Mouse (Mus musculus): ENCODE results near the gene Atxn7l2.
A peak's percentile ranks its signal among the peaks of the same experiment; 100 is the strongest.
"Not testable (repeated sequence)": the region's sequence is repeated elsewhere in the genome, so short reads cannot be mapped to it uniquely, and the experiment has no call there.

Gene Atxn7l2

GRCm38 (mm10) chr3:108210771-108211139 is at the start of gene Atxn7l2:
Gene Atxn7l2 (minus strand): TSS chr3:108210934.
- DNase-seq: peak in 1 of 2 experiments; percentile 54

GRCm38 (mm10) chr3:108259319-108259718 is 48.6 kb upstream of the Atxn7l2 start:
- no peak for DNase-seq

GRCm38 (mm10) chr3:108257831-108258500 is 47.2 kb upstream of the Atxn7l2 start:
- no peak for DNase-seq

GRCm38 (mm10) chr3:108256719-108257637 is 46.2 kb upstream of the Atxn7l2 start, which contains the start of gene Psma5:
Gene Psma5 (plus strand): TSS chr3:108256926.
- DNase-seq: peak; percentile 96 to 97

GRCm38 (mm10) chr3:108246857-108247256 is 36.1 kb upstream of the Atxn7l2 start:
- no peak for DNase-seq

- DNase-seq: no peak
These were observed 30.6 kb upstream of the Atxn7l2 start for GRCm38 (mm10) chr3:108241243-108241839.

- not testable (repeated sequence) for DNase-seq
These were observed 26.9 kb upstream of the Atxn7l2 start for GRCm38 (mm10) chr3:108237474-108238102.

GRCm38 (mm10) chr3:108231646-108232045 is 20.9 kb upstream of the Atxn7l2 start:
- no peak for DNase-seq

- no peak for DNase-seq
These were observed 16.8 kb upstream of the Atxn7l2 start for GRCm38 (mm10) chr3:108227521-108227920.

- DNase-seq: peak; percentile 42 to 48
These were observed 16.0 kb upstream of the Atxn7l2 start, which contains the start of gene Sypl2 for GRCm38 (mm10) chr3:108226558-108227350. Gene Sypl2 (minus strand): TSS chr3:108226648.

GRCm38 (mm10) chr3:108225711-108226557 is 15.2 kb upstream of the Atxn7l2 start:
- no peak for DNase-seq

- DNase-seq: no peak
These were observed 9.9 kb upstream of the Atxn7l2 start for GRCm38 (mm10) chr3:108220661-108221060.

GRCm38 (mm10) chr3:108214734-108215133 is 4.0 kb upstream of the Atxn7l2 start:
- no peak for DNase-seq

- DNase-seq: no peak
These were observed 1.7 kb upstream of the Atxn7l2 start for GRCm38 (mm10) chr3:108212406-108212805.

GRCm38 (mm10) chr3:108211845-108212244 is 1.1 kb upstream of the Atxn7l2 start:
- DNase-seq: no peak

GRCm38 (mm10) chr3:108209946-108210770 is 576 bp downstream of the Atxn7l2 start:
- peak; percentile 94 to 95 for DNase-seq

- no peak for DNase-seq
These were observed 1.2 kb downstream of the Atxn7l2 start for GRCm38 (mm10) chr3:108209536-108209935.

GRCm38 (mm10) chr3:108209001-108209400 is 1.7 kb downstream of the Atxn7l2 start:
- no peak for DNase-seq

GRCm38 (mm10) chr3:108206731-108207375 is 3.9 kb downstream of the Atxn7l2 start:
- DNase-seq: no peak
